Mouse (Mus musculus) stomach, embryonic 16.5 days (tissue): ENCODE results near the gene Dcun1d3. TPM values are rescaled to one million over a fixed set of nuclear protein-coding genes. Genes with fewer than 3 reads are reported as not detected.

ENCODE experiments used
- ATAC-seq: fragments of 200-750 bp; cut with Nextera tagmentation; 2 replicates; pipeline ENCODE4 v1.8.0; 2017; ENCODE audit warnings: moderate number of reproducible peaks, moderate TSS enrichment; ENCODE audit not compliant: insufficient read depth, low FRiP score
- H3K27ac ChIP-seq: fragments of 300-500 bp; sonication (generic); 2 replicates; pipeline ENCODE4 v1.5.1; 2014; ENCODE audit warnings: low read length
- H3K27me3 ChIP-seq: fragments of 300-500 bp; sonication (generic); 2 replicates; pipeline ENCODE4 v1.6.1; 2014; ENCODE audit warnings: low read length, control low read depth, mixed read lengths; ENCODE audit not compliant: control insufficient read depth, insufficient read depth
- H3K36me3 ChIP-seq: fragments of 300-500 bp; sonication (generic); 2 replicates; pipeline ENCODE4 v1.6.1; 2014; ENCODE audit warnings: low read length; ENCODE audit not compliant: control insufficient read depth, insufficient read depth
- H3K4me1 ChIP-seq: fragments of 300-500 bp; sonication (generic); 2 replicates; pipeline ENCODE4 v1.6.1; 2014; ENCODE audit warnings: low read length, control low read depth, mixed read lengths; ENCODE audit not compliant: control insufficient read depth, insufficient read depth
- H3K4me2 ChIP-seq: fragments of 300-500 bp; sonication (generic); 2 replicates; pipeline ENCODE4 v1.6.1; 2014; ENCODE audit warnings: low read depth, low read length, mixed read lengths
- H3K4me3 ChIP-seq: fragments of 300-500 bp; sonication (generic); replicated peaks from 2 replicates; pipeline ENCODE4 v1.5.1; 2014; ENCODE audit warnings: mild to moderate bottlenecking, low read length
- H3K9ac ChIP-seq: fragments of 300-500 bp; sonication (generic); 2 replicates; pipeline ENCODE4 v1.6.1; 2014; ENCODE audit warnings: low read length
- H3K9me3 ChIP-seq: fragments of 300-500 bp; sonication (generic); replicated peaks from 2 replicates; pipeline ENCODE4 v1.6.1; 2016; ENCODE audit warnings: low read length, control low read depth; ENCODE audit not compliant: control insufficient read depth
- WGBS: fragments of 180-500 bp; shearing (Covaris S2); extraction: QIAGEN DNeasy Blood & Tissue Kit; methylation state at CpG from one replicate; pipeline ENCODE4 v1.1.7; 2014; 5-methylcytosine and 5-hydroxymethylcytosine counted together
- polyA plus RNA-seq: library from polyadenylated mRNA; unstranded; fragments of >200 nt; fragmentation: Nextera tagmentation; extraction: Ambion mirVana; gene quantifications from 2 replicates; pipeline ENCODE4 v1.2.1, GENCODE M21; 2015

Dcun1d3 gene
- polyA plus RNA-seq, 1 experiment from 2014 or later: 11.3 TPM

DNA sequence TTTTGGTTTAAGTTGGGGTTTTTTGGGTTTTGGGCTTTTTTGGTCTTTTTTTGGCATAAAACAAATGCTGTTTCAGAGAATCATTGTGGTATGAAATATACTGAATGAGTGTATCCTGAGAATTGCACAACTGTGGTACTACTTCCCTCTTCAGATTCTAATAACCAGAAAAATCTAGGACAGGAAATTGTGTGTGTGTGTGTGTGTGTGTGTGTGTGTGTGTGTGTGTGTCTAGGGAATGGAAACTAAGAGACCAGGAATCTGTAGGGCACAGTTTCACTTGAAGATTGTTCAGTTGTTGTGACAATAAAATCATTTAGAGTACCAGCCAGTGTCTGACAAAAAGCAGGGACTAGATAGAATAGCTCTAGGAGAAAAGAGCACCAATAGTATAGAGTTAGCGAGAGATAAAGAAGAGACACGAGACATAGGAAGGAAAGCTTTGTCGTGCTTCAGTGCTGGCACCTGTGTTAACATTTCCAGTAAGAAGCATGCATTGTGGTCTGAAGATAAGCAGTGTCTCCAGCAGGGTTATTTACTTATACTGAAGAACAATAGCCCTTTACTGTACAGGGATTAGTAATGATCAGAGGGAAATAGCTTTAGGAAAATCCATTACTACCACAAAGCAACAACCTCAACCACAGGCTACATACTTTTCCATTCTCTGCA is 3.4 kb upstream of the Dcun1d3 start:
- no peak for ATAC-seq
- Histone ChIP-seq H3K4me3 (no peak overlapping the region), H3K27ac (no peak overlapping the region), H3K4me2 (no peak overlapping the region), H3K9ac (no peak overlapping the region), H3K36me3 (no peaks in the 10 kb centered on the region), H3K27me3 (no peaks in the 10 kb centered on the region), H3K4me1 (peaks cover 3% of the 10 kb centered on the region), H3K9me3 (no peaks in the 10 kb centered on the region)
- 49% methylated on average over 3 of the region's 3 CpGs for WGBS

DNA sequence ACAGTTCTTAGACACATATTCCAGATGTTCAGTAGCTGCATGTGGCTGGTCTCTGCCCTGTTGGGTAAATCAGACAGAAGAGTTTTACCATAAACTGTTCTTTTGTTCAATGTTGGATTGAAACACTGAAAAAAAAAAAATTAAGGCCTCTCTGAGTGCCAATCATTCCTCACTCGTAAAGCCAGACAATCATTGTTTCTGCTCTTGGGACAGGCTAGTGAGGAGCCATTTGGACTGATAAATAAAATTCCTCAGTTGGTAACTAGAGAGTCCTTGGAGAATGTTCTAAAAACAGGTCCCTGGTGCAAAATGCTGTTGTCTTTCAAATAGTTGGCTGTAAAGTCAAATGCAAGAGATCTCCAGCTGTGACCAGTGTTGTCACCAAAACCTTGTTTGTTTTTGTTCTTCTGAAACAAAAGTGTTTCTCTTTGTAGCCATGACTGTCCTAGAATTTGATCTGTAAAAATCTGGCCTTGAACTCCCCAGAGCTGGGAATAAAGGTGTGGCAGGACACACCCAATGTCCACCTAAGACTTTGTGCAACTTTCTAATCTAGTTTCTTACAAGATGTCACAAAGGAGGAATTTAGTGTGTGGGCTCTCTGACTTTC is 2.3 kb upstream of the Dcun1d3 start:
- no peak overlapping the region for H3K27ac ChIP-seq
- H3K9ac ChIP-seq: no peak overlapping the region
- no peak overlapping the region for H3K4me3 ChIP-seq
- H3K36me3 ChIP-seq: no peaks in the 10 kb centered on the region
- no peaks in the 10 kb centered on the region for H3K27me3 ChIP-seq
- H3K4me2 ChIP-seq: no peak overlapping the region
- WGBS: 49% methylated on average over 1 of the region's 1 CpGs
- H3K4me1 ChIP-seq: peaks cover 8% of the 10 kb centered on the region
- ATAC-seq: no peak
- H3K9me3 ChIP-seq: no peaks in the 10 kb centered on the region

DNA sequence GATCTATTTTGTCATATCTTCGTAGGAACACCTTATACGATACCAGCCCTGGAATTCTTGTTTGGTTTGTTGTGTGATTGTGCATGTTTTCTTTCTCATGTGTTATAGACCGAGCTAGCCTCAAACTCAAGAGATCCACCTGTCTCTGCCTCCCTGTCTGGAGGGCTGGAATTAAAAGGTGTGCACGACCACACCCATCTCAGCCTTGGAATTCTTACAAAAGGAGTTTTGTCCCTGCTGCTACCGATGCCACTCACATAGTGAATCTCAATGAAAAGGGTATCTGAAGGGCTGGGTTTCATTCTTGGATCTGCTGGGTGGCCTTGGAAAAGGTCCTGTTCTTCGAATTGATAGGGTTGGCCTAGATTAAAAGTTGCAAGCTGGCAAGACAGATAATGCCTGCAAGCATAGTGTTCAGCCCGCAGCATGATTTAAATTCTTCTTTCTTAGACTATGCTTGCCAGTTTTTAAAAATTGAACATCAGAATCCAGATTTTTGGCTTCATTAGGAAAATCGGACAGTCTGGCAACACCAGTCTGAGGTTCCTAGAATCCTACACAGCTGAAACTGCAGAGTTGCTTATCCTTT is 1.5 kb upstream of the Dcun1d3 start:
- ATAC-seq: no peak
- Histone ChIP-seq H3K9ac (no peak overlapping the region), H3K27ac (no peak overlapping the region), H3K36me3 (no peaks in the 10 kb centered on the region), H3K9me3 (no peaks in the 10 kb centered on the region), H3K4me2 (no peak overlapping the region), H3K27me3 (no peaks in the 10 kb centered on the region), H3K4me3 (no peak overlapping the region), H3K4me1 (peaks cover 8% of the 10 kb centered on the region)
- WGBS: 87% methylated on average over 8 of the region's 8 CpGs

DNA sequence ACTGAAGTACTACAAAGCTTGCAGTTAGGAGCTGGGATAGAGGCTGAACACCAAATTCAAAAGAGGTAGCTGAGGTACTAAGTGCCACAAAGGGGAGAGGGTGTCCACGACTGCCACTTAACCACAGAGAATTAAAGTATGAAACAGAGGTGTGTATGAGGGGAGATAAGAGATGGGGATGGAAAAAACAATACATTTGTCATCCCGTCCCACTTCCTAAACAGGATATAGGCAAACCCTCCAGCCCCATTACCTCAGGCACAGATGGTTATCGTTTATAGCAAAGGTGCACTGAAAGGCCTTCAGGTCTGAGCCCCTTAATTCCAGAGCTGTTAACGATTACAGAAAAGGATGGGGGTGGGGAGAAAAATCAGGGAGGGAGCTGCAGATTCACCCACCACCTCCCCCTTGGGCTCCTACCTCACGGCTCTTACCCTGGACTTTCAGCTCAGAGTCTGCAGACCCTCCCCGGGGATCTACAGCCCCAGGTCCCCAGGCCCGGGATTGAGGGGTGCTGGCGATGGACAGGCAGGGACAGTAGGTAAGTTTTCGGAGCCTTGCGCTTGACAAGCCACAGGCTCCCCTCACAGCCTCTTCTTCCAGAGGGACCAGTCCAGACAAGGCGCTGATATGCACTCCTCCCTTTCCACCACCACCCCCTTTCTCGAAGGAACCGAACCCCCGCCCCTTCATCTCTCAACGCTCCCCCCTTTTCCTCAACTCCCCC is 1.1 kb downstream of the Dcun1d3 start:
- H3K4me1 ChIP-seq: peaks cover 8% of the 10 kb centered on the region
- peak; percentile 42 for ATAC-seq
- H3K9ac ChIP-seq: peak overlapping the region; percentile 93
- H3K27ac ChIP-seq: peak overlapping the region; percentile 68
- H3K4me2 ChIP-seq: peak overlapping the region; percentile 84
- under 1% methylated on average over 15 of the region's 15 CpGs for WGBS
- no peaks in the 10 kb centered on the region for H3K9me3 ChIP-seq
- peak overlapping the region; percentile 86 for H3K4me3 ChIP-seq
- no peaks in the 10 kb centered on the region for H3K27me3 ChIP-seq
- H3K36me3 ChIP-seq: no peaks in the 10 kb centered on the region

DNA sequence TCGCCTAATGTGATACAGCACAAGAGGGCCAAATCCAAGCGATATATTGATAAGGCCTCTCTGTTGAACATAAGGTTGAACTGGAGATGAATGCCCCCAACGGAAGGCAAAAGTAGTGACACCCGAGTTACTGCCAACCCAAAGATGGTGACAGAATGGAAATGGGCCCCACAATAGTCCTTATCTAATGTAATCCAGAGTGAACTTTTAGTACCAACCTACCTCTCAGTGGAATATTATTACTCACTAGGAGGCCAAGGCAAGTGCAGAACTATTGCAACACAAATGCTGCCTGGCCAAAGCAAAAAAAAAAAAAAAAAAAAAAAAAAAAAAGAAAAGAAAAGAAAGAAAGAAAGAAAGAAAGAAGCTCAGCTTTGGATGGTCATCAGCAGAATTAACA is 3.4 kb downstream of the Dcun1d3 start:
- Histone ChIP-seq H3K9me3 (no peaks in the 10 kb centered on the region), H3K9ac (no peak overlapping the region), H3K4me1 (peaks cover 8% of the 10 kb centered on the region), H3K4me2 (no peak overlapping the region), H3K4me3 (no peak overlapping the region), H3K27ac (no peak overlapping the region), H3K27me3 (no peaks in the 10 kb centered on the region), H3K36me3 (no peaks in the 10 kb centered on the region)
- ATAC-seq: no peak
- WGBS: 85% methylated on average over 4 of the region's 4 CpGs

DNA sequence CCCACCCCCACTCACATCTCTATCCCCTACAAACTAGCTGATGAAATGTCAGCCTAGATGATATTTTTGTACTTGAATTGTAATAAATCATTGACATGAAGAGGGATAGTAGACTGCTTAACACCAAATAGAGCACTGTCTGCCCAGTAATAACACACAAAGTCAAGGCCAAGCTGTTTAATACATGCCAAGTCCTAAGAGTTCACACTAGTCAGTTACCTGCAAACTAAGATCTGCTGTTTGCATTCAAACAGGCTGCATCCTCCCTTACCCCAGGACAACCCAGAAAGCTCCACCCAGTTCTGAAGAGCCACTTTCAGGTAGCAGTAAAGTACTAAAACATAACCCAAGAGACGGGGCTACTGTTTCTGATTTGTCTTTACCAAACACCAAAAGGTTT is 3.9 kb downstream of the Dcun1d3 start:
- Histone ChIP-seq H3K4me2 (no peak overlapping the region), H3K9me3 (no peaks in the 10 kb centered on the region), H3K4me3 (no peak overlapping the region), H3K9ac (no peak overlapping the region), H3K36me3 (no peaks in the 10 kb centered on the region), H3K4me1 (peaks cover 8% of the 10 kb centered on the region), H3K27ac (no peak overlapping the region), H3K27me3 (no peaks in the 10 kb centered on the region)
- ATAC-seq: no peak
- 87% methylated on average over 1 of the region's 1 CpGs for WGBS

DNA sequence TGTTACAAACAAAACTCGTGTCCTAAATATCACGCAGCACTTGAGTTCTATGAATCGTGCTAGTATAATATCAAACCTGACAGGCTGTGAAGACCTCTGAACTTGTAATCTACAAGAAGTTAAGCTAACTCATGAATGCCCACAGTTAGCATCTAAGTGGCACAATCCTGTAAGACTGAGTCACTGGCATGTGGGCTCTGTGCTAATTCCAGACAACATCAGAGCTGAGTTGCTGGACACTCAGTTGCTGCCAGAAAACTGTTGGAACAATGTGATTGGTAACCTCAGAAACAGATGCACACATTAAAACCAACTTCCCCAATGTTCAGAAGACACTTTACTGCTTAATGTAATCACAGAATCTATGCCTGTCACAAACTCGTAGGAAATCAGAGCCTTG is 8.2 kb downstream of the Dcun1d3 start:
- H3K4me2 ChIP-seq: no peak overlapping the region
- 90% methylated on average over 4 of the region's 4 CpGs for WGBS
- H3K9ac ChIP-seq: no peak overlapping the region
- H3K4me3 ChIP-seq: no peak overlapping the region
- no peaks in the 10 kb centered on the region for H3K36me3 ChIP-seq
- H3K9me3 ChIP-seq: no peaks in the 10 kb centered on the region
- H3K4me1 ChIP-seq: no peaks in the 10 kb centered on the region
- no peaks in the 10 kb centered on the region for H3K27me3 ChIP-seq
- H3K27ac ChIP-seq: no peak overlapping the region
- ATAC-seq: no peak

DNA sequence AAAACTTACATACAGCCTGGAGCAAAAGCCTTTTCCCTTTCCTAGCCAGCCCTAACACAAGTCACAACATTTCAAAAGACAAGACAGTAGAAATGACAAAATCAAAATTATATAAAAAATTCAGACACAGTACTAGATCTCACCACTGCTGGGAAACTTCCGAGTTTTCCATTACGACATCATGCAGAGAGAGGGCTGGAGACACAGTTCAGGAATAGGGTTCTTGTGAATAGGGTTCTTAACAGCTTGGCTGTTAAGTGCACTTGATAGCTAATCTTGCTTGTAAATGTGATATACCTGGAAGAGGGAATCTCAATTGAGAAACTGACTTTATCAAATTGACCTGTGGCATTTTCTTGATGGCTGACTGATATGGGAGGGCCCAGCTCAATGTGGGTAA is 14.9 kb downstream of the Dcun1d3 start:
- no peak overlapping the region for H3K4me2 ChIP-seq
- H3K4me3 ChIP-seq: no peak overlapping the region
- no peaks in the 10 kb centered on the region for H3K27me3 ChIP-seq
- 88% methylated on average over 2 of the region's 2 CpGs for WGBS
- H3K27ac ChIP-seq: no peak overlapping the region
- H3K9ac ChIP-seq: no peak overlapping the region
- no peaks in the 10 kb centered on the region for H3K9me3 ChIP-seq
- no peaks in the 10 kb centered on the region for H3K36me3 ChIP-seq
- ATAC-seq: no peak
- H3K4me1 ChIP-seq: no peaks in the 10 kb centered on the region

DNA sequence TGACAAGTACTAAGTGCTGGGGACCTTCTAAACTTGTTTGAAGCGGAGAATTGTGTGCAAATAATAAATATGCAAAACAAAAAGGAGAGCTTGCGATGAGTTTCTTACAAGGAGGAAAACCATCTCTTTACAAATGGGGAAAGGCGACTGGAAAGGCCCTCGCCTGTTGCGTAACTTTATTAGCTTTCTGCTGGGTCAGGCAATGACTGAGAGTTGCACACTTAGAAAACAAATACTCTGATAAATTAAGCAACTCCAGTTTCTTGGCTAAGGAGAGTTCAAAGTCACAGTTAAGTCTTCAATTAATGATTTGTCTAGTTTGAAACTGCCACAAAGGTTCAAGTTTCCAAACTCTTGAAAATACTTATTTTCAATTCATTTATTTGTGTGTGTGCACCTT is 15.8 kb downstream of the Dcun1d3 start:
- Histone ChIP-seq H3K36me3 (no peaks in the 10 kb centered on the region), H3K4me2 (no peak overlapping the region), H3K9me3 (no peaks in the 10 kb centered on the region), H3K9ac (no peak overlapping the region), H3K27me3 (no peaks in the 10 kb centered on the region), H3K4me3 (no peak overlapping the region), H3K4me1 (no peaks in the 10 kb centered on the region), H3K27ac (no peak overlapping the region)
- ATAC-seq: no peak
- WGBS: 78% methylated on average over 5 of the region's 5 CpGs
